Mouse (Mus musculus) cortical plate, adult 2 months (tissue): ENCODE results near the gene Macrod2.

Source experiments
- CTCF ChIP-seq: fragments of 200-500 bp; IDR thresholded peaks from 2 replicates; pipeline ENCODE4 v1.5.1; 2011; ENCODE audit warnings: mild to moderate bottlenecking, control low read depth, low read length; ENCODE audit not compliant: insufficient read depth; ENCODE audit errors: extremely low read depth
- POLR2A ChIP-seq: fragments of 200-500 bp; IDR thresholded peaks from 2 replicates; pipeline ENCODE4 v1.6.1; 2011; ENCODE audit warnings: mild to moderate bottlenecking, low read length, control low read depth; ENCODE audit not compliant: insufficient read depth; ENCODE audit errors: extremely low read depth

GRCm38 (mm10) chr2:142254566-142254965 is 1859.5 kb downstream of the Macrod2 start:
- TF ChIP-seq CTCF = no peak
- TF ChIP-seq POLR2A = no peak
